Comparison of ENCODE assay signal across 1 mouse cellular context in genomic region chr6:55038671-55039445, GRCm38 (mm10).
TF ChIP-seq lines count a peak whose summit lies in the region.

No protein-coding gene starts in this region.

TF ChIP-seq in MEL, 35 proteins besides CTCF, POLR2A, EP300 and RAD21 (continued from another document):
- no peak for TF ChIP-seq SMC3 (IDR thresholded peaks at IDR 0.05; ENCODE audit: low read depth, low read length)
- no peak for TF ChIP-seq MYB (IDR thresholded peaks at IDR 0.05; ENCODE audit: low read depth, low read length)
- TF ChIP-seq USF1 (IDR thresholded peaks at IDR 0.05; ENCODE audit: low read depth, low read length): no peak
- peak; percentile 28; the same call in 1 of the 2 replicates for TF ChIP-seq MYC (IDR thresholded peaks at IDR 0.05; ENCODE audit: low read depth, low read length)
- TF ChIP-seq TCF12 (IDR thresholded peaks at IDR 0.05; ENCODE audit: low read depth, low read length): no peak
